Mouse (Mus musculus): ENCODE measurements at regions not wholly inside any gene's neighbourhood (a gene's known extent, or its start where the extent isn't known, plus 50 kb on each side); places are given as distances from the start of the nearest gene placed in this dataset.

DNA sequence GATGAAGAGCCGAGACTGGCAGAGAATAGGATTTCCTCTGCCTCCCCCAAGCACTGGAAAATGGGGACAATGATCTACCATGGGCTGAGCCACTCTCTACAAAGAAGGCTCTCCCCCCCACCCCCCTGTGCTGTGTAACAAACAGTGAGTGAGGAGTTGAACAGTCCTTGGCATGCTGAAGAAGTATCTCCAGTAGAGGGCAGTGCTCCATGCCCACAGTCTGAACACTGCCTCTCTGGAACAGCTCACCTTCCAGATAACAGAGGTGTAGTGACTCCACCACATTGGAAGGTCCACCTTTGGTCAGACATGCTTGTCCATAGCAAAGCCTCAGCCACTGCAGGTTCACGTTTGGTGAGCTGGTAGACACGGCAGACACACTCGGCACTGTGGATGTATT lies 85.2 kb upstream of the Bach2 start:
- ATAC-seq = no peak

DNA sequence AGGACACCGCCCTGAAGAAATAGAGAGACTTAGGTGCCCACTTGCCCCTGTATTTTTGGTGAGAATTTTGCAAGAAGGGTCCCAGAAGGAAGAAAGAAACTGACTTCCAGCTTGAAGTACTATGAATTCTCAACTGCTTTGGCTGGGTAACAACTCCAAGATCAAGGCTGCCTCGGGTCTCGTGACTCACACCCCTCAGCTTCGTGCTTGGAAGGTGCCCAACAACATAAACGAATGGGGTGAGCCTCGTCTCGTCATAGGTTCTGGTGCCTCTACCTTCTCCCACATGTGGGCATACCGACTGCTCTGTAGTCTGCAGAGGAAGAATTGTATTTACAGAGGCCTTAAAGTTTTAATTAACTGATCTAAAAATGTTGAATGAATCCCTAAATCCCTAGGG lies 81.6 kb upstream of the Bach2 start:
- no peak for ATAC-seq

- no peak for ATAC-seq
Measured at GRCm38 (mm10) chr4:32158451-32158850, 80.2 kb upstream of the Bach2 start.

GRCm38 (mm10) chr4:32158886-32159285 lies 79.7 kb upstream of the Bach2 start:
- no peak for ATAC-seq

DNA sequence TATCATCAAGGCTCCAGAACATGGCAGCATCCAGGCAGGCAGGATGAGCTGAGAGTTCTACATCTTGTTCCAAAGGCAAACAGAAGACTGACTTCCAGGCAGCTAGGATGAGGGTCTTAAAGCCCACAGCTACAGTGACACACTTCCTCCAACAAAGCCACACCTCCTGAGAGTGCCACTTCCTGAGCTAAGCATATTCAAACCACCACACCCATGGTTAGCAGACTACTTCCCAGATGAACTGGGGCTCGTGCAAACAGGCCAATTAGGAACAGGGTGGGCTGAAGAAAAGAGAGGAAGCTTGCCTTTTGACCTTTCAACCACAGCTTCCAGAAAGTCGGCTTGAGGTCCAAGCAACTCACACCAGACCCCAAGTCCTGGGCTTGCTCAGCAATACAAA lies 77.8 kb upstream of the Bach2 start:
- peak; percentile 47 for ATAC-seq

- ATAC-seq = no peak
Measured at GRCm38 (mm10) chr4:32161871-32162656, 76.5 kb upstream of the Bach2 start.

GRCm38 (mm10) chr4:32162694-32163240 lies 75.8 kb upstream of the Bach2 start:
- no peak for ATAC-seq

DNA sequence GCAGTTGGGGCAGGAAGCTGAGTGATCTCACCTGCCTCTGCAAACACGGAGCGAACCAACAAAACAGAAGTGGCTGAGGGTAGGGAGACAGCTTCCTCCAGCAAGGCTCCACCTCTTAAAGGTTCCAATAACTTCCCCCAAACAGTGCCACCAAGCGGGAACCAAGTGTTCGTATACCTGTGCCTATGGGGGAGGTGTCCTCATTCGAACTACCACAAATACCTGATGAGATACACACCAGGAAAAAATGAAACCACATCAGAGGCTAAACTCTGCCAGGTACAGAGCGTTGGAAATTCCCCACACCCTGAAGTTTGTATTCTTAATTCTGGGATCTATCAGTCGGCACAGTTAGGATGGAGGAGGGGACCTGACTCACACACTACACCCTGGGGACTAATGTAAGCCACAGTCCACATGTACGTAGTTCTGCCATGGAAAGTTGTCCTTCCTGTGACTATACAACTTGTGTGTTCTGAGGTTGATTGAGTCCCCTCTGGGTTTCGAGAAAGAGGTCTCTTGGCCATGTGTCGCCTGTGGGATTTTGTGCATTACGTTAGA lies 74.4 kb upstream of the Bach2 start:
- peak; percentile 48 for ATAC-seq

- ATAC-seq = peak; percentile 52
Measured at GRCm38 (mm10) chr4:32164736-32165241, 73.8 kb upstream of the Bach2 start.

DNA sequence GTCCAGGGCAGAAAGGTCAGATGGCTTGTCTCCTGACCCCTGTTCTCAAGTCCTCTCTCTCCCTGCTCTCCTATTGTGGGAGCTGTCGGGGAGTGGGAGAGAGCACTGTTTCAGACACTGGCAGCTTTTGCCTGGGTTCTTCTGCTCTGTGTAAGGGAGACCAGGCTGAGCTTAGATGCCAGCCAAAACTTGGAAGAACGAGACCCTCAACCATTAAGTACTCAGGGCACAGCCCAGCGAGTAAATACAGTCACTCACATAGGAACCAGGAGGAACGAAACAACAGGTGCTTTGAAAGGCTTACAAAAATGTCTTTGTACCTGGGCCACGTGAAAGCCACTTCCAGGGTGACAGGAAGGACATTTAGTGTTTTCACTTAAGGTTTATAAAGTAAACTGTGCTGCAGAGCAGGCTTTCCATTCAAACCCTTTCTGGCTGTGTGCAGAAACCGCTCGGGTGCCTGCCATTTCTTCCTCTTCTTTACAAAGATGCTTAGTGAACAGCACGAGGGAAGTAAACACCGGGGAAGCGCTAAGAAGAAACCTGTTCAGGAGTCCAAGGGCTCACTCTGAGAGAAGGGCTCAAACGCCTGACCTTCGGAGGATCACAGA lies 72.6 kb upstream of the Bach2 start:
- ATAC-seq = no peak

DNA sequence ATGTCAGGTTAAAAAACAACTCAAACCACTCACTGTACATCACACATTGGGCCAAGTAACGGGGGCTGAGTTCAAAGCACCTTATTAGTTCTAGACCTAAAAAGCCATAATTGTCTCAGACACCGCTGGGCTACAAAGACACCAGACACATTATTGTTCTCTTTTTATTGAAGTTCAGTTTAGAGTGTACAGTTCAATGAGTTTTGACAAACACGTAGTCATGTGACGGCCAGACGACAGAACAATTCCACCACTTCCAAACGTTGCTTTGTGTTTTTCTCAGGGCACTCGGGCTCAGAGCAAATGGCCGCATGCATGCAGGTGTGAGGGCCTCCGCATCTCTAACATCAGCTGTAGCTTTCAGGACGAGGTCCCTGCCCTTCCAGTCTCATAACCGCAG lies 71.5 kb upstream of the Bach2 start:
- ATAC-seq = no peak

- ATAC-seq = no peak
Measured at GRCm38 (mm10) chr4:32170106-32170459, 68.5 kb upstream of the Bach2 start.

DNA sequence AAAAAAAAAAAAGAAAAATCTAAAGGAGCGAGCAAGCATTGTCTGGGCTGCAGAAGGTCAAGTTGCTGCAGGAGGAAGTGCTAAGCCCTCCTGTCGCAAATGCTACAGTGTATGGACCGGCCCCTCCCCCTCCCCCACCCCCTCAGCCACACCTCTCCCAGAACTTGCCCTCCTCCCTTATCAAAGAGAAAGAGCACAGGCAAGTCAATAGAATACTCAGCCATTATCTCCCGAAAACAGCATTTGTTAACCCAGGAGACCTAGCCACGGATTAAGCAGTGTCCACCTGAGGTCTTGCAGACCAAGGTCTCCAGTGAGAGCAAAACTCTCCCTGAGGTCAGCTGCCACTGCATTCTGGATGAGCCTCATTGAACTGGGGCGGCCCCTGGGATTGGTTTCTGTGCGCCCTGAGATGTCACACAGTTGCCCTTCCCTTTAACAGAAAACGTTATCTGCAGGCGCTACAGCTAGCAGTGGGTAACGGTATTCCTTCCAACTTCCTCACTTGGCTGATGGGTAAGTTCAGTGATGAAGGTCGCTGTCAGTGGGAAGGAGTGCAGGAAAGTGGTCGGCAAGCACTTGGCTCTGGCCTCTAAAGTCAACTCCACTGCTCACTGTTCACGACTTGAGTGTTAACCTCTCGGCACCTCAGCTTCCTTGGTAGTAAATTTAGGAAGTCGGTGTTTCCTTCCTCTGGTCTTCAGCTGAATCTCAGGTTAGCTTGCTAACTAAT lies 68.0 kb upstream of the Bach2 start:
- ATAC-seq = no peak

DNA sequence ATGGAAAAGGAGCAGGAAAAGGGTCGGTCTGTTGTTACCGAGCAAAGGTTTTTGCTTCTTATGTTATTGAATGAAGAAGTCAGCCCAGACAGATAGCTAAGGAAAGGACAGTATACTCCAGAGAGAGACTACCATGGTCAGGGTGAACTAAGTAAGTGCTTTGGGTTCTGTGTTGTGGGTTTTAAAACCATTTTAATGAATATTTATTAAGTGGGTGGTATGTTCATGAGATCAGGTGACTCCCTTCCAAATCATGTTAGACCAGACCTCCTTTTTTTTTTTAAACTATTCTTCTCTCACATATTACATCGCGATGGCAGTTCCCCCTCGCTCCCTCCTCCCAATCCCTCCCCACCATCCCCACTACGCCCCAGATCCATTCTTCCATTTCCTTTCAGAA lies 67.3 kb upstream of the Bach2 start:
- ATAC-seq = no peak

DNA sequence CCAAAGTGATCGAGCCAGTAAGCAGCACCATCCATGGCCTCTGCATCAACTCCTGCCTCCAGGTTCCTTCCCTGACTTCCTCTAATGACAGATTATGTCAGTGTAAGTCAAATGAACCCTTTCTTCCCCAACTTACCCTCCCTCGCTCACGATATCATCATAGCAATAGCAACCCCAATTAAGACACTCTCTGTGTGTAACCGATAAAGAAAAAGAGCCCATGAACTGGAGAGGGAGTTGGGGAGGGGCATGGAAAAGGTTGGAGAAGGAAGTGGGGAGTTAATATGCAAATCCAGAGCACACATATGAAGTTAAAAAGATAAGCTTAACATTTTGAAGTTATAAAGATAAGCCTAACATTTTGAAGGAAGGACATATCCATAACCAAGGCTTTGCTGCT lies 65.6 kb upstream of the Bach2 start:
- ATAC-seq = no peak

- ATAC-seq = no peak
Measured at GRCm38 (mm10) chr4:32174771-32175170, 63.8 kb upstream of the Bach2 start.

- ATAC-seq = no peak
Measured at GRCm38 (mm10) chr4:32175231-32175630, 63.4 kb upstream of the Bach2 start.

DNA sequence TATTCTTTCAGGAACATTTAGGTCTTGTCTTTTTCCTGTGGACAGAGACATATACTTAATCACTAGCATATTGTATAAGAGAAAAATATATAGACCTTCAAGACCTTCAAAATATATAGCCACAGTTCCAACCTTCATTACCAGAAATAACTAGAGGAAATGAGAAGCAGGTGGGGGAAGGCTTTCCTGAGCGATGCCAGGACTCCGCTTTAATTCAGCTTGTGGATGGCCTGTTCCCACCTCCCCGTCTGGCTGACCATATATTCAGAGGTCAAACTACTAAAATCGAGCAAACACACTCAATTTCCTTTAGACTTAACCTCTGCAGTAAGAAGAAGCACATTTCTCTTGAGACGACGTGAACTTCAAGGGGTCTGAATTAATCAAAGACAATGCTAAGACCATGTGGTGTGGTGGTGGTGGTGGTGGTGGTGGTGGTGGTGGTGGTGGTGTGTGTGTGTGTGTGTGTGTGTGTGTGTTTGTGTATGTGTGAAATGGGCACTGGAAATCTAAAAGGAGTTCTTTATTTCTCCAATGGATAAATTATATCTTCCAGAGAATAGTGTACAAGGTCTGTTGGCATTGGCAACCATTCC lies 62.7 kb upstream of the Bach2 start:
- no peak for ATAC-seq

DNA sequence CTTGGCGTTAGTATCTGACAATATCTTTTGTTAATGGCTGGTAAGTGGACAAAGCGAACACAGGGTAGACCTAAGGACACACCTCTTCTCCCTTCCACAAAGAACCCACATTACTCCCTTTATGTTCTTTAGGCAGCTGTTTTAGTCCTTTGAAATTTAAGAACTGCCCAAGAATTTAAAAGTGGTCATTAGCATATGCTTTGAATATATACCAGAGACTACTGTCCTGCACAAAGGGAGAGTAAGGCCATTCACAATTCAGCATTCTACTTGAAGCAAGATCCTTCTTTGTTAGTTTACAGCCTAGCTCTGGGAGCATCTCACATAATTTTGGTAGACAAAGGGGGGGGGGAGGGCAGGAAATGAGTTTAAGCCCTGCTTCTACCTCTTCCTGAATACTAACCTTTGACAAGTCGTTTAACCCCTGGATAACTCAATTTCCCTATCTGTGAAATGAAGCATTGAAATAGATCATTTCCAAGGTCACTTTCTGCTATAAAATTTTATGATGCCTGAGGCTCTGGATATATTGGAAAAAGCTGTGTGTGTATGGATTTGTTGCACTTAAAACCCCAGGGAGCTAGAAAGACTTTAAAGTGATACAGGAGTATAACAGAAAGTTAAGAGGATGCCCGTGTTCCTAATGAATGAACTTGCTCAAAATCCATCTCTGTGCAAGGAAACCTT lies 62.0 kb upstream of the Bach2 start:
- no peak for ATAC-seq

DNA sequence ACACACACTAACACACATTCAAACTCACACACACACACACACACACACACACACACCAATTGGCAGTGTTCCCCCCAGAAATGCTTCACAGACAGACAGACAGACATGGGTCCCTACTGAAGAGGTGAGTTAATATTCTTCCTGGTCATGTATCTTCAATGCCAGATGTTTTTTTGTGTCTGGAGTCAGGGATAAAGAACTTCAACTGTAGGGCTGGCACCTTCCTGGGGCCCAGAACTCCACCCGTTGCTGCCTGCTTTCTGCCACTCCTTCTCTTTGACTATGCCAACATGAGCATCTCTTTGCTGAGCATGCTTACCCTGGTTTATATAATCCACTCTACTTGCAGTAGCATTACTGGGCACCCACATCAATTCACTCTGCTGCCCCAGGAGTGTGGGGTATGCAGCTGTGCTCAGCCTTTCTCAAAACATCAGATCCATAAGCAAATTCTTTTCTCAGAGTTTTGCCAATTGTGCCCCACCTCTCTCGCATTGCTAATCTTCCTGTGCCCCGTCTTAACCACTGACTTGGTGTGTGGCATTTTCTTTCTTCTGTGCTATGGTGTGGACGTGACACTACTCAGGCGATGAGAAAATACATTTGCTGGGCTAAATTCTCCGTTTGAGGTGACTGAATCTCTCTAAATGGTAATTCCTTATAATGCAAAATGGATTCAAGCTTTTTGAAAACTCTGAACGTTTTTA lies 60.5 kb upstream of the Bach2 start:
- ATAC-seq = no peak

GRCm38 (mm10) chr4:32179707-32180241 lies 58.8 kb upstream of the Bach2 start:
- ATAC-seq = peak; percentile 76

Data from activated CD4-positive, CD25-positive, alpha-beta regulatory T cell, adult 4 months (primary cell).